Mouse (Mus musculus) olfactory bulb, adult 2 months (tissue): ENCODE results near the gene Dock4.

Experiments
- CTCF ChIP-seq: fragments of 200-500 bp; IDR thresholded peaks from 2 replicates; pipeline ENCODE4 v1.5.1; 2012; ENCODE audit warnings: low read depth, mild to moderate bottlenecking, low read length, moderate library complexity; ENCODE audit not compliant: insufficient read depth
- POLR2A ChIP-seq: fragments of 200-500 bp; IDR thresholded peaks from 2 replicates; pipeline ENCODE4 v1.6.1; 2012; ENCODE audit warnings: mild to moderate bottlenecking, low read depth, low read length, moderate library complexity; ENCODE audit not compliant: insufficient read depth

DNA sequence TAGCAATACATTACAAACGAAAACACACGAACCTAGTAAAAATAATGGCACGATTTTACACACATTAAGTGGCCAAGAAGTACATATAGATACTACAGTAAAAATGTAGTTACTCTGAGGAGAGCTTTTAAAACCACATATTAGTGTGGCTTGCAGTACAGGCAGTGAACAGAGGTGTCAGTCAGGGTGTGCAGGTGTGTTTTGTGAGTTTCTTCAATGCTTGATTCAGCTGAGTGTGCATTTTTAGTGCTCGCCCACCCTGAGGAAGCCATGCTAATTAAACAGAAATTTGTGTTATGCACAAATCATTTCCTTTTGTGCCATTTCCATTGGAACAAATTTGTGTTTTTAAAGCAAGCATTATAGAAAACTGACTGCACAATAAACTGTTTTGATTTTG, 77.3 kb downstream of the Dock4 start:
- TF ChIP-seq POLR2A (no peak), CTCF (no peak)
